Mouse (Mus musculus) forebrain, embryonic 16.5 days (tissue): Measurements from ENCODE around the gene Aph1a. TPM values are rescaled to one million over a fixed set of nuclear protein-coding genes. Genes with fewer than 3 reads are reported as not detected.
"Not testable (repeated sequence)": the region's sequence is repeated elsewhere in the genome, so short reads cannot be mapped to it uniquely, and the experiment has no call there.

Source experiments
- ATAC-seq: fragments of 200-750 bp; cut with Nextera tagmentation; 2 replicates; pipeline ENCODE4 v1.8.0; 2017; ENCODE audit warnings: mild to moderate bottlenecking, moderate library complexity
- H3K27ac ChIP-seq: fragments of 300-500 bp; sonication (generic); 2 replicates; pipeline ENCODE4 v1.5.1; 2014; ENCODE audit warnings: low read length, control low read depth
- H3K27me3 ChIP-seq: fragments of 300-500 bp; sonication (generic); replicated peaks from 2 replicates; pipeline ENCODE4 v1.6.1; 2014; ENCODE audit warnings: low read length; ENCODE audit not compliant: control insufficient read depth, insufficient read depth
- H3K36me3 ChIP-seq: fragments of 300-500 bp; sonication (generic); 2 replicates; pipeline ENCODE4 v1.6.1; 2014; ENCODE audit not compliant: control insufficient read depth, insufficient read depth
- H3K4me1 ChIP-seq: fragments of 300-500 bp; sonication (generic); replicated peaks from 2 replicates; pipeline ENCODE4 v1.6.1; 2014; ENCODE audit warnings: low read length; ENCODE audit not compliant: control insufficient read depth, insufficient read depth
- H3K4me2 ChIP-seq: fragments of 300-500 bp; sonication (generic); 2 replicates; pipeline ENCODE4 v1.6.1; 2014; ENCODE audit warnings: mild to moderate bottlenecking, low read length, control low read depth
- H3K4me3 ChIP-seq: fragments of 300-500 bp; sonication (generic); replicated peaks from 2 replicates; pipeline ENCODE4 v1.5.1; 2014; ENCODE audit warnings: mild to moderate bottlenecking, low read length, control low read depth
- H3K9ac ChIP-seq: fragments of 300-500 bp; sonication (generic); replicated peaks from 2 replicates; pipeline ENCODE4 v1.6.1; 2014; ENCODE audit warnings: low read depth, low read length, control low read depth
- H3K9me3 ChIP-seq: fragments of 300-500 bp; sonication (generic); 2 replicates; pipeline ENCODE4 v1.6.1; 2016; ENCODE audit warnings: low read length; ENCODE audit not compliant: control insufficient read depth
- WGBS: fragments of 180-500 bp; shearing (Covaris S2); extraction: QIAGEN DNeasy Blood & Tissue Kit; methylation state at CpG from one replicate; pipeline ENCODE4 v1.1.7; 2014; 5-methylcytosine and 5-hydroxymethylcytosine counted together
- polyA plus RNA-seq: library from polyadenylated mRNA; unstranded; fragments of >200 nt; fragmentation: Nextera tagmentation; extraction: Ambion mirVana; gene quantifications from 2 replicates; pipeline ENCODE4 v1.2.1, GENCODE M21; 2015

The Aph1a gene
- 35.6 and 35.9 TPM in 2 replicates for polyA plus RNA-seq

DNA sequence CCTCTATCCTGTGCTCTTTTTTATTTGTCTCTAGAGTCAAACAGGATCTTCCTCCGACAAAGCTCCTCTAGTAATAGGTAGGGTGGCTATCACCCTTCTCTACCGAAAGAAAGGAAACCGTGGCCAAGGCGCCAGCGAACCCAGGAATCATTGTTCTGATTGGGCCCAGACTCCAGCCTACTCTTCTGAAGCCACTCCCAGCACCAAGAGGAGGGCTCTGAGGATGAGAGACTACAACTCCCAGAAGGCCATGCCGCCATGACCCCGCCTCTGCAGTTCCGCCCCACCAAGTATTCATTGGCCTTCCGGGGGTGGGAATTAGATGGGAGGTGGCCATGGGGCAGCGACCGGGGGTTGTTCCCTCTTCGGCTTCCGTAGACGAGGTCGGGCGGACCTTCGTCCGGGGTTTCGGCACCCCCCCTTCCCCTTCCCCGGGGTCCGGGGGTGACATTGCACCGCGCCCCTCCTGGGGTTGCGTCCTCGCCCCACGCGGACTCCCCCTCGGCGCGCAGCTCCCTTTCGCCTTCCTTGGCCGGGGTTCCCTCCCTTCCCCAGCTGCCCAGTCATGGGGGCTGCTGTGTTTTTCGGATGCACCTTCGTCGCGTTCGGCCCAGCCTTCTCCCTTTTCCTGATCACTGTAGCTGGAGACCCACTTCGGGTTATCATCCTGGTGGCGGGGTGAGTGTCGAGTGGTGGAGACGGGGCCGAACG is at the start of gene Aph1a:
TSS of gene Aph1a (plus strand) at position 364 of the 711 bp plus-strand sequence.
- ATAC-seq, result peak; percentile 99
- H3K27ac ChIP-seq, result peak within 1 kb of the TSS; percentile 71
- not testable (repeated sequence) for H3K36me3 ChIP-seq, H3K27me3 ChIP-seq, H3K9me3 ChIP-seq
- H3K4me2 ChIP-seq, result peak within 1 kb of the TSS; percentile 71
- WGBS, result 0% methylated on average over 22 of the region's 43 CpGs
- H3K4me1 ChIP-seq, result peaks cover 12% of the 10 kb centered on the region
- H3K4me3 ChIP-seq, result peak within 1 kb of the TSS; percentile 75
- peak within 1 kb of the TSS; percentile 76 for H3K9ac ChIP-seq

DNA sequence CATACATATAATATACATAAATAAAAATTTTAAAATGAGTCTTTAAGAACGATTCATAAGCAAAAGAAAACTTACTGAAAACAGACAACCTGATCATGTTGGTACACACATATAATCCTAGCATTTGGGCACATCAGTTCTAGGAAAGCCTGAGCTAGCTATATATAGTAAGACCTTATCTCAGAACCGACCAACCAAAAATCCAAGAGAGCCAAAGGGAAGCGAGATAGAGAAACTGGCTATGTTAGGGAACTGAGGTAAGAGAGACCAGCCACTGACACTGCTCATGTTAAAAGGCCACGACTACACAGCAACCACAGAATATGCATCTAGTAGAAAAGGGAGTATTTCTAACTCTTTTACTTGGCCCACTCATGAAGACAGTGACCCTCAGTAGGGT is 43.2 kb upstream of the Aph1a start:
- Histone ChIP-seq H3K4me2 (no peak overlapping the region), H3K4me3 (no peak overlapping the region), H3K27me3 (no peaks in the 10 kb centered on the region), H3K36me3 (peaks cover 51% of the 10 kb centered on the region), H3K9me3 (no peaks in the 10 kb centered on the region), H3K27ac (no peak overlapping the region), H3K4me1 (peaks cover 2% of the 10 kb centered on the region), H3K9ac (no peak overlapping the region)
- WGBS, result 92% methylated on average over 4 of the region's 4 CpGs
- ATAC-seq, result no peak

DNA sequence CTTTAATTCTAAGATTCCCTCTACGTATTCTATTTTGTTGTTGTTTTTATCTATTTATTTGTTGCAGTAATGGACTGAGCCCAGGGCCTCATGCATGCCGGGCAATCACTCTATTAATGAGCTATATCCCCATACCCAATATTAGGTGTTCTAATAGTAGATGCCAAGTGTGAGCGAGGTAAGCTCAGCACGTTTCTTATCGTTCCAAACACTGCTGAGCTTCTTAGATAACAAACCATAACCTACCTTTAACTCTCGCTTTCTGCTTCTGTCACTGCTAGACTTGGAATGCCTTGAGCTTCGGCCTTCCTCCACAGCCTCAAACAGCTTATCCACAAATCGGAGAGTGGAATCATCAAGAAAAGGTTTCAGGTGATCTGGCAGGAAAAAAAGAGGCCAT is 42.5 kb upstream of the Aph1a start:
- H3K27ac ChIP-seq, result no peak overlapping the region
- H3K4me2 ChIP-seq, result no peak overlapping the region
- no peaks in the 10 kb centered on the region for H3K9me3 ChIP-seq
- H3K9ac ChIP-seq, result no peak overlapping the region
- 99% methylated on average over 8 of the region's 8 CpGs for WGBS
- H3K4me3 ChIP-seq, result no peak overlapping the region
- H3K36me3 ChIP-seq, result peaks cover 45% of the 10 kb centered on the region
- no peaks in the 10 kb centered on the region for H3K27me3 ChIP-seq
- H3K4me1 ChIP-seq, result peaks cover 6% of the 10 kb centered on the region
- no peak for ATAC-seq

DNA sequence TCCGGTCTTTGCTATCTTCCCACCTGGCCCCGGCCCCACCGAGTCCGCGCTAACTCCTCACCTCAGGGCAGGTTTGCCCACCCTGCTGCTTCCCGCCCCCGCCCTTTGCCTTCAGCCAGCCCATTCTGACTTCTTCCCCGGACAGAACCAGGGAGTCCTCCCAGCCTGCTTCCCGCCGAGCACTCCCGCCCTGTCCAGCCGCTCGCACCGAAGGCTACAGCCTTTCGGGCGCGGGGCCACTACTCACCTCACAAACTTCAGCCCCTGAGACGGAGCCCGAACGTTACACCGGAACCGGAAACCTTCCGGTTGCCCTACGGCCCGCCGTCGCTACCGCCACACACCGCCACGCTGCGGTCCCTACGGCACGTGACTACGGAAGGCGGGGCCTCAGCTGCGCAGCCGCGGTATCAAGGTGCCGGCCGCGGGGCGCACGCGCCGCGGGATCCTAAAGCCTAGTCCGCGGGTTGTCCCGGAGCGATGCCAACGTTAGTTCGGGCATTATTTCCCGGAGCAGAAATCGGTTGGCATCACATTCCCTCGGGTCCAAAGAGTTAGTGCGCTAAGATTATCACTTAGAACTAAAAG is 38.2 kb upstream of the Aph1a start, which contains the start of gene Prpf3:
TSS of gene Prpf3 (minus strand) at position 384 of the 588 bp plus-strand sequence.
- ATAC-seq, result peak; percentile 100
- peak within 1 kb of the TSS; percentile 95 for H3K4me3 ChIP-seq
- peaks cover 6% of the 10 kb centered on the region for H3K4me1 ChIP-seq
- peak within 1 kb of the TSS; percentile 65 for H3K27ac ChIP-seq
- H3K9ac ChIP-seq, result peak within 1 kb of the TSS; percentile 80
- H3K27me3 ChIP-seq, result no peaks in the 10 kb centered on the region
- H3K9me3 ChIP-seq, result no peaks in the 10 kb centered on the region
- WGBS, result under 1% methylated on average over 55 of the region's 56 CpGs
- H3K36me3 ChIP-seq, result peaks cover 19% of the 10 kb centered on the region
- peak within 1 kb of the TSS; percentile 70 for H3K4me2 ChIP-seq

DNA sequence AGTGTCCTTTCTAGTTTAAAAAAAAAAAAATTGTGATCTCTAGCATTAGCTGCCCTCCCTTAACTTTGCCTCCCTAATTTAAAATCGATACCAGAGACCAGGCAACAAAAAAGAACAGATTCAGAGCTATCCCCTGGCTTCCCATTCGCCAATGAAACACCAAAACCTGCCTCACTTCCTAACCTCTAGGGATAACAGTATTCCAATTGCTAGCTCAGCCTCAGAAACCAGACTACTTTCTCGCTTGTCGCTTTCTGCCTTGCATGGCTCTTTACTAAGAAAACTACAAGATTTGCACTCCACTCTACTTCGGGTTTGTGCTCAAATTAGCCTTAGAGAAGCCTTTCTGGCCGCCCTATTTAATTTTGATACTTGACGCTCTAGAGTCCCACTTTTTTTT is 37.7 kb upstream of the Aph1a start:
- WGBS, result 25% methylated on average over 7 of the region's 7 CpGs
- Histone ChIP-seq H3K9ac (peak overlapping the region; percentile 80), H3K9me3 (no peaks in the 10 kb centered on the region), H3K4me1 (peaks cover 6% of the 10 kb centered on the region), H3K27me3 (no peaks in the 10 kb centered on the region), H3K4me2 (peak overlapping the region; percentile 70), H3K4me3 (peak overlapping the region; percentile 95), H3K36me3 (peaks cover 15% of the 10 kb centered on the region), H3K27ac (peak overlapping the region; percentile 65)
- ATAC-seq, result peak; percentile 13

DNA sequence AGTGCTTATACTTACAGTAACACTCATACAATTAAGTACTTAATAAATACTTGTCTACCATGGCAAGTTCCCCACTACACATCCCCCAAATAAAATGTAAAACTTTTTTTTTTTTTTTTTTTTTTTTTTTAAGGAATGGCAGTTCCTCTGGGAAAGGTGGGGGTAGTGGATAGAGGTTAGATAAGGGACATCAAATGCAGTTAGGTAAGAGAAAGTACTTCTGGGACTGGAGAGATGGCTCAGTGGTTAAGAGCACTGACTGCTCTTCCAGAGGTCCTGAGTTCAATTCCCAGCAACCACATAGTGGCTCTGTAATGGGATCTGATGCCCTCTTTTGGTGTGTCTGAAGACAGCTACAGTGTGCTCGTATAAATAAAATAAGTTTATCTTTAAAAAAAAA is 36.7 kb upstream of the Aph1a start:
- H3K9me3 ChIP-seq, H3K4me3 ChIP-seq, H3K9ac ChIP-seq, ATAC-seq, H3K4me1 ChIP-seq, H3K27me3 ChIP-seq, H3K27ac ChIP-seq, H3K4me2 ChIP-seq: not testable (repeated sequence)
- H3K36me3 ChIP-seq, result peaks cover 12% of the 10 kb centered on the region
- 96% methylated on average over 1 of the region's 1 CpGs for WGBS

DNA sequence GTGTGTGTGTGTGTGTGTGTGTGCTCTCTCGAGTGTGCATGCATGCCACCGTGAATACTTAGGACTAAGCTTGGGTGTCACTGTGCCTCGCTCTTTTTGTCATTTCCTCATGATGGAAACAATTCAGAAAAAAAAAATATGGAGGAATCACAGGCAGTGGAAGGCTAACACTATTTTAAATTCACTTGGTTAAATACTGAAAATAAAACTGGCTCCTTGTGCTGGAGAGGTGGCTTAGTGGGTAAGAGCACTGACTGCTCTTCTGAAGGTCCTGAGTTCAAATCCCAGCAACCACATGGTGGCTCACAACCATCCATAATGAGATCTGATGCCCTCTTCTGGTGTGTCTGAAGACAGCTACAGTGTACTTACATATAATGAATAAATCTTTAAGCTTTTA is 35.5 kb upstream of the Aph1a start:
- not testable (repeated sequence) for H3K27ac ChIP-seq, ATAC-seq, H3K36me3 ChIP-seq, H3K4me2 ChIP-seq, H3K4me1 ChIP-seq, H3K27me3 ChIP-seq, H3K4me3 ChIP-seq, H3K9me3 ChIP-seq, H3K9ac ChIP-seq
- 83% methylated on average over 3 of the region's 3 CpGs for WGBS

DNA sequence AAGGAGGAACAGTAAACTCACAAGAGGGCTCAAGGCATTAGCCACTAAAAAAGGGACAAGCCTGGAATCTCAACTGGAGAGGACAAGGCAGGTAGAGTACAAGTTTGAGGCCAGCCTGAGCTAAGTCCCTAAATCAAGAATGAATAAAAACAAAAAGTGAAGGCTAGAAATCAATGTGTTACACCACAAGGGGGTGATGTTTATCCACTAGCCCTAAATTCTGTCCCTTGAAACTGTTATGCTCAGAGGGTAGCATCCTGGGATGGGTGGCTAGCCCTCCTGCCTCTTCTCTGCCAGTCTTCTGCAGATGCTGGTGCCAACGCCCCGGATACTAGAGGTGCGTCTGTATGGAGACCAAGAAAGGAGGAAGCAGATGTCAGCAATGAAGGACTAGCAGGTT is 33.4 kb upstream of the Aph1a start:
- Histone ChIP-seq H3K4me3 (no peak overlapping the region), H3K27me3 (no peaks in the 10 kb centered on the region), H3K4me1 (peaks cover 3% of the 10 kb centered on the region), H3K27ac (no peak overlapping the region), H3K9me3 (no peaks in the 10 kb centered on the region), H3K36me3 (peaks cover 3% of the 10 kb centered on the region; the same call in 1 of the 2 replicates), H3K9ac (no peak overlapping the region), H3K4me2 (no peak overlapping the region)
- WGBS, result 82% methylated on average over 3 of the region's 3 CpGs
- no peak for ATAC-seq

DNA sequence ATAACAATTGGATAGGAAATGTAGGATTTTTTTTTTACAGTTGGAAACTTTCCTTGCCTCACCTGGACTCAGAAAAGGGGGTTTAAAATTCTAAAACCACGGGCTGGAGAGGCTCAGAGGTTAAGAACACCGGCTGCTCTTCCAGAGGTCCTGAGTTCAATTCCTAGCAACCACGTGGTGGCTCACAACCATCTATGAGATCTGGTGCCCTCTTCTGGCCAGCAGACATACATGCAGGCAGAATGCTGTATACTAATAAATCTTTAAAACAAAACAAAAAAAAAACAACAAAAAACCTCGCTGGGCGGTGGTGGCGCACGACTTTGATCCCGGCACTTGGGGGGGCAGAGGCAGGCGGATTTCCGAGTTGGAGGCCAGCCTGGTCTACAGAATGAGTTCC is 32.6 kb upstream of the Aph1a start:
- ATAC-seq, result no peak
- WGBS, result 82% methylated on average over 10 of the region's 10 CpGs

More for the DNA sequence above, 32.6 kb upstream of the Aph1a start:
- H3K27me3 ChIP-seq, result no peaks in the 10 kb centered on the region
- H3K27ac ChIP-seq, result no peak overlapping the region
- no peaks in the 10 kb centered on the region for H3K9me3 ChIP-seq
- H3K4me3 ChIP-seq, result no peak overlapping the region
- H3K9ac ChIP-seq, result no peak overlapping the region
- H3K36me3 ChIP-seq, result peaks cover 3% of the 10 kb centered on the region; the same call in 1 of the 2 replicates
- no peak overlapping the region for H3K4me2 ChIP-seq
- peaks cover 1% of the 10 kb centered on the region for H3K4me1 ChIP-seq
